Mouse (Mus musculus): ENCODE results near the gene AC124502.3.

DNA sequence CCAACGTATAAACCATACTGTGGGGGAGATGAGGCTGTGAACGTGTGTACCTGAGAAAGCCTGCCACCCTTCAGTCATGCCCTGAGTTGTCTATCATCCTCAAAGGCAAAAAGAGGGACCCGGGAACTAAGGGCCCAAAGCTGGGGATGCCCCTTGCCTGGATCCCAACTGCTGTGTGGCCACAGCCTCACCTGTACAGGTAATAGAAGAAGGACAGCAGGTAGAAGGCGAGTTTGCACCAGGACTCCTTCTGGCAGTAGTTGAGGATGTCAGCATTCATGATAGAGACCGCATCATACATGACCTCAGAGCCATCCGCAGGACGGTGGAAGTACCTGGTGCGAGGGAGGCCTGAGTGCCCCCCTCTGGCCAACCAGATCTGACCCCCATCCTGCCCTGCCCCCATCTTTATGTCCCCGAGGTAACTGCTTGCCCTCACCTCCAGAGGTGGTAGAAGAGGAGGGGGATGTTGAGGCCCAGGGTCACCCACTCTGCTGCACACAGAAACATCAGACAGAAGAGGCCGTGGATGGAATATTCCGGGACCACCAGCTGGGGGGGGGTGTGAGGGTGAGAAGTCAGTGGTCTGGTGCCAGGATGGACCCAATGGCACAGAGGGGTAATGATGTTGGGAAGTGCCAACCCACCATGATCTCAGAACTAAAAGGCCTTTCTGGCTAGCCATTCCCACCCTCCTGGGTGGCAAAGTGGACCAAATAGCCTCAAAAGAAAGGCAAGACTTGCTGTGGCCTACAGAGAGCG is 55.0 kb downstream of the AC124502.3 start:
- TF ChIP-seq CTCF (IDR thresholded peaks at IDR 0.05; ENCODE audit: borderline replicate concordance, extremely low read depth, insufficient read depth, insufficient read length) = no peak
- no peak for TF ChIP-seq POLR2A (IDR thresholded peaks at IDR 0.05; ENCODE audit: borderline replicate concordance, extremely low read depth, insufficient read depth, insufficient read length, poor library complexity, severe bottlenecking)

Measured in brain, embryonic 14.5 days (tissue).